Mouse (Mus musculus) embryonic facial prominence, embryonic 14.5 days (tissue): Measurements from ENCODE around the gene Lat. TPM values are rescaled to one million over a fixed set of nuclear protein-coding genes. Genes with fewer than 3 reads are reported as not detected.
A peak's percentile ranks its signal among the peaks of the same experiment; 100 is the strongest.
"Not testable (repeated sequence)": the region's sequence is repeated elsewhere in the genome, so short reads cannot be mapped to it uniquely, and the experiment has no call there.

Experiments
- ATAC-seq: fragments of 200-750 bp; cut with Nextera tagmentation; 2 replicates; pipeline ENCODE4 v1.8.0; 2017; ENCODE audit warnings: low read depth, moderate number of reproducible peaks, moderate TSS enrichment
- DNase-seq: peaks from one replicate; pipeline ENCODE4 v3.0.0-alpha.2; 2015; ENCODE audit warnings: low spot score
- H3K27ac ChIP-seq: fragments of 300-500 bp; sonication (generic); replicated peaks from 2 replicates; pipeline ENCODE4 v1.5.1; 2014; ENCODE audit warnings: low read depth, mild to moderate bottlenecking, low read length, moderate library complexity
- H3K27me3 ChIP-seq: fragments of 300-500 bp; sonication (generic); replicated peaks from 2 replicates; pipeline ENCODE4 v1.6.1; 2014; ENCODE audit warnings: low read length; ENCODE audit not compliant: control insufficient read depth, insufficient read depth
- H3K36me3 ChIP-seq: fragments of 300-500 bp; sonication (generic); 2 replicates; pipeline ENCODE4 v1.6.1; 2014; ENCODE audit warnings: low read length, mixed read lengths; ENCODE audit not compliant: control insufficient read depth, insufficient read depth
- H3K4me1 ChIP-seq: fragments of 300-500 bp; sonication (generic); 2 replicates; pipeline ENCODE4 v1.6.1; 2014; ENCODE audit warnings: antibody characterized with exemption, low read length; ENCODE audit not compliant: control insufficient read depth, insufficient read depth
- H3K4me2 ChIP-seq: fragments of 300-500 bp; sonication (generic); 2 replicates; pipeline ENCODE4 v1.6.1; 2014; ENCODE audit warnings: low read depth, mild to moderate bottlenecking, low read length, moderate library complexity, mixed read lengths
- H3K4me3 ChIP-seq: fragments of 300-500 bp; sonication (generic); 2 replicates; pipeline ENCODE4 v1.5.1; 2014; ENCODE audit warnings: low read depth, mild to moderate bottlenecking, low read length
- H3K9ac ChIP-seq: fragments of 300-500 bp; sonication (generic); 2 replicates; pipeline ENCODE4 v1.6.1; 2014; ENCODE audit warnings: low read depth, mild to moderate bottlenecking, low read length, moderate library complexity, mixed read lengths
- H3K9me3 ChIP-seq: fragments of 300-500 bp; sonication (generic); 2 replicates; pipeline ENCODE4 v1.6.1; 2016; ENCODE audit warnings: low read length; ENCODE audit not compliant: control insufficient read depth
- WGBS: fragments of 180-500 bp; shearing (Covaris S2); extraction: QIAGEN DNeasy Blood & Tissue Kit; methylation state at CpG from one replicate; pipeline ENCODE4 v1.1.7; 2014; 5-methylcytosine and 5-hydroxymethylcytosine counted together
- polyA plus RNA-seq: library from polyadenylated mRNA; unstranded; fragments of >200 nt; fragmentation: Nextera tagmentation; extraction: Ambion mirVana; gene quantifications from 2 replicates; pipeline ENCODE4 v1.2.1, GENCODE M21; 2014

Lat gene
- 2.3 TPM in 2 replicates for polyA plus RNA-seq

GRCm38 (mm10) chr7:126369393-126369792 is at the start of gene Lat:
TSS of gene Lat (minus strand) at chr7:126369570.
- WGBS: 77% methylated on average over 6 of the region's 13 CpGs
- DNase-seq: no peak
- peaks cover 36% of the 10 kb centered on the region for H3K36me3 ChIP-seq

GRCm38 (mm10) chr7:126418496-126418895 is 49.1 kb upstream of the Lat start:
- H3K36me3 ChIP-seq: no peaks in the 10 kb centered on the region
- peak; percentile 6 for DNase-seq
- 62% methylated on average over 3 of the region's 3 CpGs for WGBS
- ATAC-seq: no peak
- H3K9ac ChIP-seq: no peak overlapping the region
- H3K9me3 ChIP-seq: no peaks in the 10 kb centered on the region
- no peak overlapping the region for H3K27ac ChIP-seq
- no peak overlapping the region for H3K4me3 ChIP-seq
- no peaks in the 10 kb centered on the region for H3K4me1 ChIP-seq
- H3K27me3 ChIP-seq: no peaks in the 10 kb centered on the region
- H3K4me2 ChIP-seq: no peak overlapping the region

More at GRCm38 (mm10) chr7:126369393-126369792, at the start of gene Lat:
- H3K27me3 ChIP-seq: no peaks in the 10 kb centered on the region
- H3K27ac ChIP-seq: no peak within 1 kb of the TSS
- no peak for ATAC-seq
- H3K9me3 ChIP-seq: no peaks in the 10 kb centered on the region
- no peak within 1 kb of the TSS for H3K9ac ChIP-seq
- H3K4me3 ChIP-seq: no peak within 1 kb of the TSS
- H3K4me2 ChIP-seq: no peak within 1 kb of the TSS
- H3K4me1 ChIP-seq: no peaks in the 10 kb centered on the region

- no peak overlapping the region for H3K27ac ChIP-seq
Observed at GRCm38 (mm10) chr7:126417606-126418005, 48.2 kb upstream of the Lat start.

GRCm38 (mm10) chr7:126417045-126417444 is 47.7 kb upstream of the Lat start:
- H3K9ac ChIP-seq: no peak overlapping the region
- 35% methylated on average over 8 of the region's 8 CpGs for WGBS

More at GRCm38 (mm10) chr7:126417606-126418005, 48.2 kb upstream of the Lat start:
- no peak overlapping the region for H3K4me3 ChIP-seq
- no peaks in the 10 kb centered on the region for H3K36me3 ChIP-seq
- DNase-seq (no peak), ATAC-seq (no peak)
- H3K27me3 ChIP-seq: no peaks in the 10 kb centered on the region
- no peak overlapping the region for H3K9ac ChIP-seq
- no peaks in the 10 kb centered on the region for H3K4me1 ChIP-seq
- H3K9me3 ChIP-seq: no peaks in the 10 kb centered on the region
- WGBS: 79% methylated on average over 4 of the region's 4 CpGs
- no peak overlapping the region for H3K4me2 ChIP-seq

GRCm38 (mm10) chr7:126416615-126417014 is 47.2 kb upstream of the Lat start:
- no peak overlapping the region for H3K9ac ChIP-seq
- 51% methylated on average over 2 of the region's 2 CpGs for WGBS
- H3K4me3 ChIP-seq: no peak overlapping the region
- no peaks in the 10 kb centered on the region for H3K4me1 ChIP-seq
- no peaks in the 10 kb centered on the region for H3K9me3 ChIP-seq
- no peak for DNase-seq
- no peak overlapping the region for H3K4me2 ChIP-seq
- no peak; the same call in 1 of the 2 replicates for ATAC-seq
- H3K27ac ChIP-seq: no peak overlapping the region
- no peaks in the 10 kb centered on the region for H3K36me3 ChIP-seq
- H3K27me3 ChIP-seq: no peaks in the 10 kb centered on the region

More at GRCm38 (mm10) chr7:126417045-126417444, 47.7 kb upstream of the Lat start:
- Histone ChIP-seq H3K9me3 (no peaks in the 10 kb centered on the region), H3K27ac (no peak overlapping the region), H3K4me1 (no peaks in the 10 kb centered on the region), H3K4me2 (no peak overlapping the region), H3K4me3 (no peak overlapping the region), H3K27me3 (no peaks in the 10 kb centered on the region), H3K36me3 (no peaks in the 10 kb centered on the region)
- peak; percentile 71; the same call in 1 of the 2 replicates for ATAC-seq
- DNase-seq: peak; percentile 40

- H3K4me3 ChIP-seq: no peak within 1 kb of the TSS
Observed at GRCm38 (mm10) chr7:126414725-126415124, 45.4 kb upstream of the Lat start, which contains the start of gene Cd19. TSS of gene Cd19 (minus strand) at chr7:126414889.

GRCm38 (mm10) chr7:126411061-126411460 is 41.7 kb upstream of the Lat start:
- no peak overlapping the region for H3K4me2 ChIP-seq
- H3K4me1 ChIP-seq: no peaks in the 10 kb centered on the region
- DNase-seq (no peak), ATAC-seq (no peak)
- H3K27ac ChIP-seq: no peak overlapping the region
- WGBS: 93% methylated on average over 4 of the region's 4 CpGs
- no peak overlapping the region for H3K9ac ChIP-seq
- no peaks in the 10 kb centered on the region for H3K9me3 ChIP-seq
- no peak overlapping the region for H3K4me3 ChIP-seq
- no peaks in the 10 kb centered on the region for H3K27me3 ChIP-seq
- H3K36me3 ChIP-seq: no peaks in the 10 kb centered on the region

More at GRCm38 (mm10) chr7:126414725-126415124, 45.4 kb upstream of the Lat start, which contains the start of gene Cd19:
- DNase-seq: no peak
- Histone ChIP-seq H3K9ac (no peak within 1 kb of the TSS), H3K36me3 (no peaks in the 10 kb centered on the region), H3K27ac (no peak within 1 kb of the TSS), H3K4me2 (no peak within 1 kb of the TSS), H3K27me3 (no peaks in the 10 kb centered on the region), H3K4me1 (no peaks in the 10 kb centered on the region), H3K9me3 (no peaks in the 10 kb centered on the region)
- whole genome bisulfite sequencing: 87% methylated on average over 6 of the region's 6 CpGs
- no peak for ATAC-seq

GRCm38 (mm10) chr7:126408686-126409085 is 39.3 kb upstream of the Lat start:
- 75% methylated on average over 2 of the region's 2 CpGs for WGBS
- H3K27me3 ChIP-seq: no peaks in the 10 kb centered on the region
- no peak overlapping the region for H3K4me3 ChIP-seq
- H3K4me2 ChIP-seq: no peak overlapping the region
- H3K9ac ChIP-seq: no peak overlapping the region
- no peaks in the 10 kb centered on the region for H3K36me3 ChIP-seq
- no peak overlapping the region for H3K27ac ChIP-seq
- H3K9me3 ChIP-seq: no peaks in the 10 kb centered on the region
- ATAC-seq: no peak
- DNase-seq: no peak
- no peaks in the 10 kb centered on the region for H3K4me1 ChIP-seq

GRCm38 (mm10) chr7:126402518-126402917 is 33.1 kb upstream of the Lat start:
- DNase-seq, H3K4me3 ChIP-seq, H3K27me3 ChIP-seq, ATAC-seq, H3K9me3 ChIP-seq, H3K36me3 ChIP-seq, H3K4me2 ChIP-seq, H3K27ac ChIP-seq, H3K4me1 ChIP-seq, H3K9ac ChIP-seq: not testable (repeated sequence)
- 74% methylated on average over 8 of the region's 8 CpGs for WGBS
